Mouse (Mus musculus): ENCODE results near the gene Etl4. TPM values are rescaled to one million over a fixed set of nuclear protein-coding genes. Genes with fewer than 3 reads are reported as not detected.

Gene Etl4
- polyA plus RNA-seq, 2 experiments: 38.3 to 44.9 TPM

DNA sequence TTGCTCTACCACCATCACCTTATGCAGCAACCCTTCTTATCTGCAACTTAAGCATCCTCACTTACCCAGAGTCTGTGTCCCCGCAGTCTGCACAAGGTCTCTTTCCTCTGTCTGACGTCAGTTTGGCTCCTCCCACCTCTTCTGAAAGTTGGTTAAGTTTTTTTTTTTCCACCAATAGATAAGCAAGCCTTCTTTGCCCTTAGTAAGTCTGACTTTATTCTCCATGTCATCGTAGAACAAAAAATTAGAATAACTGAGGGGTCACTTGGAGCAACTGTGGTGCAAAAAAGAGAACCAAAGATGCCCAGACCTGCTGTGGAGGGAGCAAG lies 599.1 kb downstream of the Etl4 start:
- H3K9ac ChIP-seq (ENCODE audit: low read depth, low read length, severe bottlenecking): no peak overlapping the region
- H3K9me3 ChIP-seq (ENCODE audit: control insufficient read depth, low read length): no peaks in the 10 kb centered on the region
- 67% methylated on average over 3 of the region's 3 CpGs for WGBS
- no peak overlapping the region for H3K4me3 ChIP-seq (replicated peaks; ENCODE audit: low read length)
- H3K4me1 ChIP-seq (ENCODE audit: control insufficient read depth, insufficient read depth, low read length): no peaks in the 10 kb centered on the region
- H3K27ac ChIP-seq (replicated peaks; ENCODE audit: low read depth, low read length): no peak overlapping the region
- H3K36me3 ChIP-seq (ENCODE audit: control insufficient read depth, insufficient read depth, low read length): no peaks in the 10 kb centered on the region
- DNase-seq (ENCODE audit: low spot score): no peak
- TF ChIP-seq POLR2A (IDR thresholded peaks at IDR 0.05; ENCODE audit: borderline replicate concordance, extremely low read depth, insufficient read depth, insufficient read length): no peak
- no peaks in the 10 kb centered on the region for H3K27me3 ChIP-seq (ENCODE audit: control insufficient read depth, insufficient read depth, low read length)
- no peak for ATAC-seq (ENCODE audit: low FRiP score, low read depth)
- H3K4me2 ChIP-seq (replicated peaks; ENCODE audit: low read depth, low read length, severe bottlenecking): no peak overlapping the region

DNA sequence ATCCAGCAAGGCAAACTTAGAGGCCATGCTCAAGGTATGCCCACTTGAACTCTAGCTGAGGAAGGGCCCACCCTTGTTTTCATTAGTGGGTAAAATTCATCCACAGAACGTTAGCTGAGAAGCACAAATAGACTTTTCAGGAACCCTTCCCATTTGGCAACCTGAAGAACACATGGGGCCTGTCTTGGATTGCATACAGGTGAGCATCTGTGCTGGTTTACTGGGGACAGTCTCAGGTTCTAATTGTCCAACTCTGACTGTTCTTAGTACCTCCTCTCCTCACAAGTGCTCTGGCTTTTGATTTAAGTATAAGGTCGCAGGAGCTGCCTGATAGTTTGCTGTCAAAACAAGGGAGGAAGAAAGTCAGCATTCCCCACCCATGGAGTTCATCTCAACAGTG lies 600.5 kb downstream of the Etl4 start:
- 81% methylated on average over 2 of the region's 2 CpGs for WGBS
- no peaks in the 10 kb centered on the region for H3K4me1 ChIP-seq (ENCODE audit: control insufficient read depth, insufficient read depth, low read length)

DNA sequence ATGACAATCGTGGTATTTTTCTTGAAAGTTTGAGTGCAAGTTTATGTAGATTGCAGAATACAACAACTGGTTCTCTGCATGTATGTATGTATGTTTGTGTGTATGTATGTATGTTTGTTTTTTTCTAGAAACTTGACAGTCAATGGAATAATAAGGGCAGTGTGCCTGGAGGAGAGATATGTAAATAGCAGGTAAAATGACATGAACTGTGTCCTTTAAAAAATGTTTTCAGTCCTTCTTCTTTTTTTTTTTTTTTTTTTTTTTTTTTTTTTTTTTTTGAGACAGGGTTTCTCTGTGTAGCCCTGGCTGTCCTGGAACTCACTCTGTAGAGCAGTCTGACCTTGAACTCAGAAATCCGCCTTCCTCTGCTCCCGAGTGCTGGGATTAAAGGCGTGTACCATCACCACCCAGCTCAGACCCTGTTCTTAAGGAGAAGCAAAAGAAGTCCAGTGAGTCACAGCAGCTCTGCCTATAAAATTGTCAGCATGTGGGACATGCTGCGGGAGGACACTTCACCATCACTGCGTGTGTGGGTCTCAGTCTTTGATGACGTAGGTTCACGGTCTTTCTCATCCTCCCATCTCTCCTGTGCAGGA lies 606.8 kb downstream of the Etl4 start:
- Histone ChIP-seq H3K9me3 (ENCODE audit: control insufficient read depth, low read length) (no peaks in the 10 kb centered on the region), H3K27ac (replicated peaks; ENCODE audit: low read depth, low read length) (no peak overlapping the region), H3K9ac (ENCODE audit: low read depth, low read length, severe bottlenecking) (no peak overlapping the region), H3K4me1 (ENCODE audit: control insufficient read depth, insufficient read depth, low read length) (peaks cover 5% of the 10 kb centered on the region; the same call in 1 of the 2 replicates), H3K4me3 (replicated peaks; ENCODE audit: low read length) (no peak overlapping the region), H3K4me2 (replicated peaks; ENCODE audit: low read depth, low read length, severe bottlenecking) (no peak overlapping the region), H3K36me3 (ENCODE audit: control insufficient read depth, insufficient read depth, low read length) (no peaks in the 10 kb centered on the region), H3K27me3 (ENCODE audit: control insufficient read depth, insufficient read depth, low read length) (no peaks in the 10 kb centered on the region)
- DNase-seq (ENCODE audit: low spot score) (no peak), ATAC-seq (ENCODE audit: low FRiP score, low read depth) (no peak)
- WGBS: 88% methylated on average over 8 of the region's 8 CpGs
- no peak for TF ChIP-seq POLR2A (IDR thresholded peaks at IDR 0.05; ENCODE audit: borderline replicate concordance, extremely low read depth, insufficient read depth, insufficient read length)

More for the DNA sequence above, 600.5 kb downstream of the Etl4 start:
- DNase-seq (ENCODE audit: low spot score) (no peak), ATAC-seq (ENCODE audit: low FRiP score, low read depth) (no peak)
- H3K36me3 ChIP-seq (ENCODE audit: control insufficient read depth, insufficient read depth, low read length): no peaks in the 10 kb centered on the region
- H3K9ac ChIP-seq (ENCODE audit: low read depth, low read length, severe bottlenecking): no peak overlapping the region
- no peak overlapping the region for H3K4me2 ChIP-seq (replicated peaks; ENCODE audit: low read depth, low read length, severe bottlenecking)
- TF ChIP-seq POLR2A (IDR thresholded peaks at IDR 0.05; ENCODE audit: borderline replicate concordance, extremely low read depth, insufficient read depth, insufficient read length): no peak
- H3K27ac ChIP-seq (replicated peaks; ENCODE audit: low read depth, low read length): no peak overlapping the region
- H3K4me3 ChIP-seq (replicated peaks; ENCODE audit: low read length): no peak overlapping the region
- no peaks in the 10 kb centered on the region for H3K27me3 ChIP-seq (ENCODE audit: control insufficient read depth, insufficient read depth, low read length)
- H3K9me3 ChIP-seq (ENCODE audit: control insufficient read depth, low read length): no peaks in the 10 kb centered on the region

DNA sequence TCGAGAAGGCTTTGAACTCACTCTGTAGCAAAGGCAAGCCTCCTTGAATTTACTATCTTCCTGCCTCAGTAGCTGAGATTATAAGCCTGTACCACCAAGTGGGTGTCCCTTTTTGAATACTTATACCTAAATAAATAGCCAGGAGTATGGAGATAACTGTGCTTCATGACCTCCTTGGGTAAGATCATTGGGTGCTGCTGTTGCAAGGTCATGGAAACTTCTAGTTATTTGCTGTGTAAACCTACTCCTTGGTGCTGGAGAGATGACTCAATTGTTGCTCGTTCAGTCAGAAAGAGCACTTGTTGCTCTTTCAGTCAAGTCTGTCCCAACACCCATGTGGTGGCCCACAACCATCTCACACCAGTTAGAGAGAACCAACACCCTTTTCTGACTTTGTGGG lies 608.3 kb downstream of the Etl4 start:
- Histone ChIP-seq H3K27ac (replicated peaks; ENCODE audit: low read depth, low read length) (no peak overlapping the region), H3K4me1 (ENCODE audit: control insufficient read depth, insufficient read depth, low read length) (peaks cover 5% of the 10 kb centered on the region; the same call in 1 of the 2 replicates), H3K4me2 (replicated peaks; ENCODE audit: low read depth, low read length, severe bottlenecking) (no peak overlapping the region), H3K36me3 (ENCODE audit: control insufficient read depth, insufficient read depth, low read length) (no peaks in the 10 kb centered on the region), H3K4me3 (replicated peaks; ENCODE audit: low read length) (no peak overlapping the region), H3K9ac (ENCODE audit: low read depth, low read length, severe bottlenecking) (no peak overlapping the region), H3K9me3 (ENCODE audit: control insufficient read depth, low read length) (no peaks in the 10 kb centered on the region), H3K27me3 (ENCODE audit: control insufficient read depth, insufficient read depth, low read length) (no peaks in the 10 kb centered on the region)
- TF ChIP-seq POLR2A (IDR thresholded peaks at IDR 0.05; ENCODE audit: borderline replicate concordance, extremely low read depth, insufficient read depth, insufficient read length): no peak
- no peak for DNase-seq (ENCODE audit: low spot score)
- 88% methylated on average over 2 of the region's 2 CpGs for WGBS
- ATAC-seq (ENCODE audit: low FRiP score, low read depth): no peak

DNA sequence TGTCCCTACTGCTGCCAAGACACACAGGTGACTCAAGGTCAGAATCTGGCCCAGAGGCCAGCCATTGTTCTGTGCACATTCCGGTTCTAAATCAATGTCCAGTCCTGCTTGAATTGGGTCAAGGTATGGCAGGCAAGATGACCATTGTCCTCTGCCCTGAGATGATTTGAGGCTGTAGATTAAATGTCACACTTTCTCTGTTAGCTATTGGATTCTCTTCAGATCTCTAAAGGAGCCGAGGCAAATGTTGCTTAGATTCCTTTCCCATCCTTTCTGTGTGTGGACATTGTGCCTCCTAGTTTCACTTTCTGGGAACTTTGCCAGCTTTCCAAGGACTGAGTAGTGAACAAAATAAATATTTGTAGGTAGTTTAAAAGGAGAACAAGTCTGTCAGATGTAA lies 608.9 kb downstream of the Etl4 start:
- peak; percentile 61 for DNase-seq (ENCODE audit: low spot score)
- WGBS: 51% methylated on average over 2 of the region's 2 CpGs
- Histone ChIP-seq H3K4me1 (ENCODE audit: control insufficient read depth, insufficient read depth, low read length) (peaks cover 5% of the 10 kb centered on the region; the same call in 1 of the 2 replicates), H3K27me3 (ENCODE audit: control insufficient read depth, insufficient read depth, low read length) (no peaks in the 10 kb centered on the region), H3K4me2 (replicated peaks; ENCODE audit: low read depth, low read length, severe bottlenecking) (no peak overlapping the region), H3K36me3 (ENCODE audit: control insufficient read depth, insufficient read depth, low read length) (no peaks in the 10 kb centered on the region), H3K27ac (replicated peaks; ENCODE audit: low read depth, low read length) (no peak overlapping the region), H3K9ac (ENCODE audit: low read depth, low read length, severe bottlenecking) (no peak overlapping the region), H3K4me3 (replicated peaks; ENCODE audit: low read length) (no peak overlapping the region), H3K9me3 (ENCODE audit: control insufficient read depth, low read length) (no peaks in the 10 kb centered on the region)
- no peak for ATAC-seq (ENCODE audit: low FRiP score, low read depth)
- TF ChIP-seq POLR2A (IDR thresholded peaks at IDR 0.05; ENCODE audit: borderline replicate concordance, extremely low read depth, insufficient read depth, insufficient read length): no peak

All from limb, embryonic 14.5 days (tissue).